Mouse (Mus musculus) bone marrow macrophage, adult 2 months (primary cell): ENCODE data around the gene Slc12a3. TPM values are rescaled to one million over a fixed set of nuclear protein-coding genes. Genes with fewer than 3 reads are reported as not detected.

Experiments
- H3K27ac ChIP-seq: 2 replicates; pipeline ENCODE4 v1.5.1; 2012; ENCODE audit warnings: low read depth, low read length; ENCODE audit not compliant: insufficient read depth
- H3K4me1 ChIP-seq: 2 replicates; pipeline ENCODE4 v1.6.1; 2012; ENCODE audit warnings: low read length; ENCODE audit not compliant: control insufficient read depth, insufficient read depth
- H3K4me3 ChIP-seq: 2 replicates; pipeline ENCODE4 v1.5.1; 2012; ENCODE audit warnings: mild to moderate bottlenecking, low read length, moderate library complexity; ENCODE audit not compliant: insufficient read depth
- CTCF ChIP-seq: IDR thresholded peaks from 2 replicates; pipeline ENCODE4 v1.5.1; 2012; ENCODE audit warnings: low read depth, mild to moderate bottlenecking, low read length, moderate library complexity
- POLR2A ChIP-seq: IDR thresholded peaks from 2 replicates; pipeline ENCODE4 v1.6.1; 2012; ENCODE audit warnings: mild to moderate bottlenecking, low read depth, low read length, borderline replicate concordance
- polyA plus RNA-seq: library from polyadenylated mRNA; stranded (reverse); fragments of >200 nt; gene quantifications from 2 replicates; pipeline ENCODE4 v1.2.4, GENCODE M21; 2012; ENCODE audit not compliant: missing spikeins, insufficient read depth, insufficient read length

Gene Slc12a3
- polyA plus RNA-seq, 1 experiment: not detected

DNA sequence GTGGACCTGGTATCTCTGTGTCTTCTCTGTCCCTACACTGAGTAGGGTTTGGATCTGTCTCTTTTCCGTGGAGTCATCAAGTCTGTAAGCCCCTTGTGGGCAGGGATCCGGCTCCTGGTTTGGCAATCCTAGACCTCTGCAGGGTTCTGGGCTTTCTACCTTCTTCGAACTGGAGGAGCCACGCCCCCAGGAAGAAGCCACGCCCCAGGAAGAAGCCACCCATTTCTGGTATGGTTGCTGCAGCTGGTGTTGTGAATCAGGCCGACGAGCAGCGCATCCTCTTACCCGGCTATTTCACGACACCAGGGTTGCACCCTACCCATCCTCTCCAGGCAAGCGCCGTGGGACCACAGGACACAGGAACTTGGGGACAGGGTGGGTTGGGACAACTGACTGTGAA is 4.9 kb upstream of the Slc12a3 start:
- Histone ChIP-seq H3K4me3 (no peak overlapping the region), H3K27ac (no peak overlapping the region)

DNA sequence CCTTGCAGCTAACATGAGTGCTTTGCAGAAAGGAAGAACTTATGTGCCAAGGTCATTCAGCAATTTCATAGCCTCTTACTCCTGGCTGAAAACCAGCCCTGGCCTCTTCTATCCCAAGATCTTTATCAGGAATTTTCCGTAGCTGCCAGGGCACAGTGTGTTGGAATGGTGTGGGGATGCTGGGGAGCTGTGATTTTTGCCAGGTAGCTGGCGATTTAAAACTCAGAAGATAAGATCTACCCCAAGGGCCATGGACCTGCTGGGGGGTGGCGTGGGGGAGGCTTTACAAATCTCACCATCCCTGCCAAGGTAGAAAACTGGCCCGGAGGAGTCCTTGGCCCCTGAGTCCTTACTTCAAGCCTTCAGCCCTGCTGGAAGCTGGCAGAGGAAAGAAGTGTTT is 3.0 kb upstream of the Slc12a3 start:
- no peak overlapping the region for H3K27ac ChIP-seq
- no peak for TF ChIP-seq CTCF
- no peak for TF ChIP-seq POLR2A
- no peak overlapping the region for H3K4me3 ChIP-seq
- no peaks in the 10 kb centered on the region for H3K4me1 ChIP-seq

More for the DNA sequence above, 4.9 kb upstream of the Slc12a3 start:
- TF ChIP-seq CTCF: no peak
- no peak for TF ChIP-seq POLR2A
- no peaks in the 10 kb centered on the region for H3K4me1 ChIP-seq

GRCm38 (mm10) chr8:94330733-94331132 is 1.7 kb downstream of the Slc12a3 start:
- Histone ChIP-seq H3K4me3 (no peak overlapping the region), H3K27ac (no peak overlapping the region), H3K4me1 (no peaks in the 10 kb centered on the region)
- TF ChIP-seq CTCF: no peak
- no peak for TF ChIP-seq POLR2A

GRCm38 (mm10) chr8:94333345-94333744 is 4.3 kb downstream of the Slc12a3 start:
- Histone ChIP-seq H3K4me1 (no peaks in the 10 kb centered on the region), H3K4me3 (no peak overlapping the region), H3K27ac (no peak overlapping the region)
- no peak for TF ChIP-seq CTCF
- TF ChIP-seq POLR2A: no peak

DNA sequence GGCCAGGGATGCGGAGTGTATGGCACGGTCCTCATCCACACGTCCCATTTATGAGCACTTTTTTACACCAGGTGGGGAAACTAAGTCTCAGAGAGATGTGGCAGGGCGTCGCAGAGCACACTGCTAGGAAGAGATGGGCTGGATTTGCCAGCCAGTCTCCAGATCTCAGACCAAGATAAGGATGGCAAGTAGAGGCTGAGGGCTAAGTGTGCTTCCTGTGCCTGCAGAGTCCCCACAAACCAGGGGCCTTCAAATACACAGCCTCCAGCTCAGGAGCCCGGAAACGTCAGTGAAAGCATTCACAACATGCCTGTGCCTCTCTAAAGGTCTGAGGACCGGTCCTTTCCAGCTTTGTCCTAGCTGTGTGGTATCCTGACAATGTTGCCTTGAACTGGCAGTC is 8.6 kb downstream of the Slc12a3 start:
- Histone ChIP-seq H3K27ac (no peak overlapping the region), H3K4me1 (peaks cover 13% of the 10 kb centered on the region), H3K4me3 (no peak overlapping the region)
- no peak for TF ChIP-seq POLR2A
- no peak for TF ChIP-seq CTCF

GRCm38 (mm10) chr8:94340796-94341195 is 11.8 kb downstream of the Slc12a3 start:
- H3K27ac ChIP-seq: peak overlapping the region; percentile 20; the same call in 1 of the 2 replicates
- TF ChIP-seq POLR2A (no peak), CTCF (no peak)
- no peak overlapping the region for H3K4me3 ChIP-seq
- H3K4me1 ChIP-seq: peaks cover 13% of the 10 kb centered on the region

DNA sequence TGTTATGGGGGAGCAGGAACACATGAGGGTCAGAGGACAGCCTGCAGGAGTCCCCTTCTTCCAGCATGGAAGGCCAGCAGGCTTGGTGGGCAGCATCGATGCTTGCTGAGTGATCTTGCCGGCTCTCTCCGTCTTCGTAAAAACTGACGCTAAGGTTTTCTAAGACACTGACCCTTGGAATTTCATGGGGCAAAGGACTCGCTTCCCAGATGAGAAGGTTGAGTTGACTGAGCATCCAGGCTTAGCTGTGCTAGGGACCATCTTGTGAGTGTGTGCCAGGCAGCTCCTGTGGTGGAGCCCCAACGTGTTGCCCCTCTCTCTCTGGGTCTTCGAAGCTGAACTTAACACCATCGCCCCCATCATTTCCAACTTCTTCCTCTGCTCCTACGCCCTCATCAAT is 13.7 kb downstream of the Slc12a3 start:
- H3K4me3 ChIP-seq: no peak overlapping the region
- H3K4me1 ChIP-seq: peaks cover 13% of the 10 kb centered on the region
- no peak for TF ChIP-seq POLR2A
- no peak; the same call in 1 of the 2 replicates for TF ChIP-seq CTCF
- H3K27ac ChIP-seq: no peak overlapping the region

DNA sequence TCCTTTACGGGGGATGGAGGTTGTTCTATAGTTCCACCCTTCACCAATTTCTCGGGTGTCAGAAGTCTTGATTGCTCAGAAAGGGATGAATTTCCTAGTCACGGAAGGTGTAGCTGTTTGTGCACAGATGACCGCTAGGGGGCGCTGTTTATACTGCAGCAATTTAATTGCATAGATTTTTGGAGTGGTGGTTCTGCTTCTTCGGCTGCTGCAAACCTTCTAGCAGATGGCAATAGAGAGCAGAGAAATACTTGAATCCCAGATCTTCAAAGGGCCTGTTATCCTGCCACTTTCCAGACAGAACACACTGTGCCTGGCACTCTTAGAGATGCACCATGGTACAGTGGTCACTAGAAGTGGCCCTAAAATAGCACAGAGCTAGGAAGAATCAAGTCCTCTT is 14.3 kb downstream of the Slc12a3 start:
- peaks cover 13% of the 10 kb centered on the region for H3K4me1 ChIP-seq
- TF ChIP-seq POLR2A: no peak
- TF ChIP-seq CTCF: no peak
- H3K27ac ChIP-seq: no peak overlapping the region
- H3K4me3 ChIP-seq: no peak overlapping the region

DNA sequence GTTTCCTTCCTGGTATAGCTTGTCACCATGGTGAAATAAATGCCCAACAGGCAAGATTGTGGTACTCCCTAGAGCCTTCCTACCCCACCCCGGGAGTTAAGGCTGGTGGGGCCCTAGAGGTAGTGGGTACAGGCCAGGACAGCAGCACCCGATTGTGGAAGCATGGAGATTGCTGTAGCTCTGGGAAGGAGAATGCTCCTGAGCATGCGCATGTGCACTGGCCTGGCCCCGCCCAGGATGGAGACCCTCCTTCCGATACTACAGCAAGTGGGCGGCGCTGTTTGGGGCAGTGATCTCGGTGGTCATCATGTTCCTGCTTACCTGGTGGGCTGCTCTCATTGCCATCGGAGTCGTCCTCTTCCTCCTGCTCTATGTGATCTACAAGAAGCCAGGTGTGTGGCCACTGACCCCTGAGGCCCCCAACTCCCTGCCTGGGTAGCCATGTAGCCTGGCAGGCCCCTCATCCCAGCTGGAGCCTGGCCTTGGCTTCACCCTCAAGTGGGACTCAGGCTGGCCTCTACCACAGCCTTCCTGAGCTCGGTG is 14.8 kb downstream of the Slc12a3 start:
- TF ChIP-seq POLR2A: no peak
- no peak for TF ChIP-seq CTCF
- Histone ChIP-seq H3K4me1 (peaks cover 13% of the 10 kb centered on the region), H3K4me3 (no peak overlapping the region), H3K27ac (no peak overlapping the region)

GRCm38 (mm10) chr8:94345657-94346056 is 16.7 kb downstream of the Slc12a3 start:
- Histone ChIP-seq H3K27ac (no peak overlapping the region), H3K4me1 (peaks cover 9% of the 10 kb centered on the region), H3K4me3 (no peak overlapping the region)
- TF ChIP-seq CTCF (no peak), POLR2A (no peak)

GRCm38 (mm10) chr8:94346264-94346663 is 17.3 kb downstream of the Slc12a3 start:
- peaks cover 5% of the 10 kb centered on the region for H3K4me1 ChIP-seq
- TF ChIP-seq CTCF (no peak), POLR2A (no peak)
- no peak overlapping the region for H3K27ac ChIP-seq
- no peak overlapping the region for H3K4me3 ChIP-seq
